Mouse (Mus musculus): Measurements from ENCODE around the gene Arvcf. TPM values are rescaled to one million over a fixed set of nuclear protein-coding genes. Genes with fewer than 3 reads are reported as not detected.
A peak's percentile ranks its signal among the peaks of the same experiment; 100 is the strongest.

Arvcf gene
- polyA plus RNA-seq, 1 experiment from 2014 or later = 70.2 TPM

DNA sequence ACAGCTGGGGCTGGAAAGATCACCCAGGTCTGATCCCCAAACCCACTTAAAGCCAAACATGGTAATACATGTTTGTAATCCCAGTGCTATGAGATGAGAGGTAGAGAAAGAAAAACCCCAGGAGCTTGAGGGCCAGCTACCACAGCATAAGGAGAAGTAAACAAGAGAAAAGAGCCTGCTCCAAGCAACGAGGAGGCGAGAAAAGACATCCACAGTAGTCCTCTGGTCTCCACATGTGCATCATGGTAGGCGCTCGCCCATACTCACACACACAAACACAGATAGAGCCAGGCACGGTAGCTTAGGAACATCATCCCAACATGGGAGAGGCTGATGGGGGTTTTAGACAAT lies 75.9 kb downstream of the Arvcf start:
- DNase-seq (no peak), ATAC-seq (ENCODE audit: low FRiP score, low TSS enrichment) (no peak)
- Histone ChIP-seq H3K4me2 (ENCODE audit: low read length) (no peak overlapping the region), H3K27me3 (ENCODE audit: control insufficient read depth, insufficient read depth, low read length) (no peaks in the 10 kb centered on the region), H3K4me3 (replicated peaks; ENCODE audit: low read depth, low read length) (no peak overlapping the region), H3K4me1 (ENCODE audit: control insufficient read depth, insufficient read depth, low read length) (peaks cover 22% of the 10 kb centered on the region), H3K36me3 (ENCODE audit: control insufficient read depth, insufficient read depth, low read length) (peaks cover 7% of the 10 kb centered on the region), H3K9ac (replicated peaks; ENCODE audit: low read length) (no peak overlapping the region), H3K27ac (replicated peaks; ENCODE audit: low read depth, low read length) (no peak overlapping the region), H3K9me3 (ENCODE audit: control insufficient read depth, low read length) (no peaks in the 10 kb centered on the region)
- 98% methylated on average over 5 of the region's 5 CpGs for WGBS

DNA sequence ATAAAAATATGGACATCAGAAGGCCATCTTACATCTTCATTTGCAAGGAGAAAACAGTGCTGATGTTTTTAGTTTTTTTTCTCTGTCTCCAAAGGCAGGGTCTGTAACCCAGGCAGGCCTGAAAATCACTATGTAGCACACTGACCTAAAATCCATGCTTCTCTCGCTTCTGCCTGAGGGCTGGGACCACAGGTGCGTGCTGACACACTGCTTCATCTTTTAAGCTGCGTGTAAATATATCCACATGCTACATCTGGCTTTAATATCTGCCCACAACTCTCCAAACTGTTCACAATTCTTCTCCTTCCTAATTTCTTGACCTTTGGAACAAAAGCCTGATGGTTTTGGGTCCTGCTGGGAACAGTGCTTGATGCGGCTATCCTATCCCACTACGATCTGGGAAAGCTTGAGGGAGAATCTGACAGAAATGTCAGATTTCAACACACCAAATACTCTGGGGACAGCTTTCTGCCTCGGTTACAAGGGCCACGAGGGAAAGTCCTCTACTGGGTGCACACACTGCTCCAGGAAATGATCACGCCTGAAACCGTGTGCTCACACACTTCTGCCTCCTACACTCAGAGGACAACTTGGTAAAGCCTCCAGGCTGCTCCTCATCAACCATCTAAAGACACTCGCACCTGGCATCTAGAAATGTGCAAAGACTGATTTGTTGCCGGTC lies 76.5 kb downstream of the Arvcf start:
- peaks cover 7% of the 10 kb centered on the region for H3K36me3 ChIP-seq (ENCODE audit: control insufficient read depth, insufficient read depth, low read length)
- peaks cover 22% of the 10 kb centered on the region for H3K4me1 ChIP-seq (ENCODE audit: control insufficient read depth, insufficient read depth, low read length)
- no peaks in the 10 kb centered on the region for H3K27me3 ChIP-seq (ENCODE audit: control insufficient read depth, insufficient read depth, low read length)
- ATAC-seq (ENCODE audit: low FRiP score, low TSS enrichment) (no peak), DNase-seq (no peak)
- H3K9me3 ChIP-seq (ENCODE audit: control insufficient read depth, low read length) = no peaks in the 10 kb centered on the region
- H3K27ac ChIP-seq (replicated peaks; ENCODE audit: low read depth, low read length) = no peak overlapping the region
- peak overlapping the region; percentile 74 for H3K4me2 ChIP-seq (ENCODE audit: low read length)
- H3K4me3 ChIP-seq (replicated peaks; ENCODE audit: low read depth, low read length) = no peak overlapping the region
- 81% methylated on average over 11 of the region's 11 CpGs for whole genome bisulfite sequencing
- H3K9ac ChIP-seq (replicated peaks; ENCODE audit: low read length) = no peak overlapping the region

DNA sequence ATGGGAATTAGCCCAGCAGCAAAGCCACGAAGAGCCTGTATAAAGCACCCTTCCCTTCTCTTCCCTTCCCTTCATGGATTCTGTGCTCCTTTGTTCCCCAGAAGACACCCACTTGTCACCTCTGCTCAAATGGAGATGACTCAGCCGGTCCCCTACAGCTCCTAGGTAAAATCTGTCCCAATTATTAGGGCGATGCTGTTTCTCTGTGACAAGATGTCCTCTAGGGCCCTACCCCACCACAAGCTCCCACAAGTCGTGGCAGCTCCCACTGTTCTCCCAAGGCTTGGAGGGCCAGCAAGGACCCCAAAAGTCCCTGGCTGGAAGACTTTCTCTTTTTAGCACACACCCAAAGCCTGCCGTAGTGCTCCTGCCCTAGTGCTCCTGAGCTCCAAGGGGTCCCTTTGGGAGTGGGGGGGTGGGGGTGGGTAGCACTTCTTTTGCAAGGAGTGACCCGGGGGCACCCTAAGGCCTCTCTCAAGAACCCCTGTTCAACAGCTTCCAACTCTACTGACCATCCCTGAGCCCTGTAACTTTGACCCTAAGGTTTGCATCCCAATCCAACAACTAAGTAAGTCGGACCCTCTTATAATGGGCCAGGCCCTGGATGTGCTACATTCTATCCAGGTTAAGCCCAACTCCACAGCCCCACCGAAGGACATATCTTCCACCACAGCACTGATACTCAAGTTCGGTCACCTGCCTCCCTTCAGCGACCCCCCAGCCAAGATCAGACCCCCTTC lies 77.7 kb downstream of the Arvcf start:
- Histone ChIP-seq H3K4me3 (replicated peaks; ENCODE audit: low read depth, low read length) (peak overlapping the region; percentile 84), H3K9me3 (ENCODE audit: control insufficient read depth, low read length) (no peaks in the 10 kb centered on the region), H3K4me2 (ENCODE audit: low read length) (peak overlapping the region; percentile 74), H3K9ac (replicated peaks; ENCODE audit: low read length) (peak overlapping the region; percentile 89), H3K27ac (replicated peaks; ENCODE audit: low read depth, low read length) (peak overlapping the region; percentile 70; the same call in 1 of the 2 replicates), H3K4me1 (ENCODE audit: control insufficient read depth, insufficient read depth, low read length) (peaks cover 22% of the 10 kb centered on the region), H3K36me3 (ENCODE audit: control insufficient read depth, insufficient read depth, low read length) (peaks cover 7% of the 10 kb centered on the region), H3K27me3 (ENCODE audit: control insufficient read depth, insufficient read depth, low read length) (no peaks in the 10 kb centered on the region)
- WGBS = 26% methylated on average over 10 of the region's 10 CpGs
- DNase-seq (no peak), ATAC-seq (ENCODE audit: low FRiP score, low TSS enrichment) (peak; percentile 55)

DNA sequence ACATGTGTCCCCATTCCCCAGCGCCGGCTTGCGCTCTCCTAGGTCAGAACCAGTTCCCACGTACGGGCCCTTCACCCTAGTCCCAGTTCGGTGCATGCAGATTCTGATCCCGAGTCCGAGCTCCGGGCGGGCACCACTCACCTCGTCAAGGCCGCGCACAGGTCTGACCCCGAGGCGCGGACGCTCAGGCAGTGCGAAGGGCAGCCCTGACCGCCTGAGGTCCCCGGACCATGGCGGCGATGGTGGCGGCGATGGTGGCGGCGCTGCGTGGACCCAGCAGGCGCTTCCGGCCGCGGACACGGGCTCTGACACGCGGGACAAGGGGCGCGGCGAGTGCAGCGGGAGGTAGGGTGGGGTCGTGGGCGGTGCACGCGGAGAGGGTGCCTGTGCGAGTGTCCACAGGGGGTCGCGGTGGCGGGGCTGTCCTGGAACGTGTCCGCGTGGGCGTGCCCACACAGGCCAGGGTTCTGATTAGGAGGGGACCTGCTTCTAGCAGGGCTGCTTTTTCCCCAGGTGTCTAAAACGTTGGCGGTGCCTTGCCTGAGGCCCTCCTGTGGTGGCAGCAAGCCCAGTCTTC lies 78.3 kb downstream of the Arvcf start, which contains the start of gene Txnrd2:
Gene Txnrd2, plus strand, starts transcription at position 170 of the 577 bp plus-strand sequence.
- DNase-seq (peak; percentile 76), ATAC-seq (ENCODE audit: low FRiP score, low TSS enrichment) (peak; percentile 87)
- Histone ChIP-seq H3K4me3 (replicated peaks; ENCODE audit: low read depth, low read length) (peak within 1 kb of the TSS; percentile 84), H3K27ac (replicated peaks; ENCODE audit: low read depth, low read length) (peak within 1 kb of the TSS; percentile 70), H3K9me3 (ENCODE audit: control insufficient read depth, low read length) (no peaks in the 10 kb centered on the region), H3K27me3 (ENCODE audit: control insufficient read depth, insufficient read depth, low read length) (no peaks in the 10 kb centered on the region), H3K4me1 (ENCODE audit: control insufficient read depth, insufficient read depth, low read length) (peaks cover 22% of the 10 kb centered on the region), H3K9ac (replicated peaks; ENCODE audit: low read length) (peak within 1 kb of the TSS; percentile 89), H3K4me2 (ENCODE audit: low read length) (peak within 1 kb of the TSS; percentile 74), H3K36me3 (ENCODE audit: control insufficient read depth, insufficient read depth, low read length) (peaks cover 7% of the 10 kb centered on the region)
- under 1% methylated on average over 51 of the region's 52 CpGs for WGBS

DNA sequence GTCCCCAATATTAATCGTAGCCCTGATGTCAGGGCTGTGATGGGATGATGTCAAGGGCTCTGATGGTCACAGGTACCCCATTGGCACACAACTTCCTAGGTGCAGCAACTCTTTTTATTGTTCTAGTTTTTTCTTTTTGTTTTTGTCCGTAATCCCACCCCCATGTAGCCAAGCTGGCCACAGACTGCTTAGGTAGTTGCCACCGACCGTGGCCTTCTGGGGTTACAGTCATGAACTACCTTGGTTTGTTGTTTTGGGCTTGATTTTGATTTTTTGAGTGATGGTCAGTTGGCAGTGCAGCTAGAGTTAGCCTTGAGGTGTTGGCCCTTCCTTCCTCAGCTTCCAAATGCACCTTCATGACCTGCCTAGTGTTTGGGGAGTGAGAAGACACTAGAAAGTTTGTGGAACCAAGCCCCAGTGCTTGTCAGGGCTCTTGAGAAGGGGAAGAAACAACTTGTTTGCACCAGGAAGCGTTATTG lies 78.9 kb downstream of the Arvcf start, which contains the start of gene Comt:
Gene Comt, minus strand, starts transcription at position 51 of the 479 bp plus-strand sequence.
- peak within 1 kb of the TSS; percentile 70 for H3K27ac ChIP-seq (replicated peaks; ENCODE audit: low read depth, low read length)
- H3K4me1 ChIP-seq (ENCODE audit: control insufficient read depth, insufficient read depth, low read length) = peaks cover 22% of the 10 kb centered on the region
- peak within 1 kb of the TSS; percentile 84 for H3K4me3 ChIP-seq (replicated peaks; ENCODE audit: low read depth, low read length)
- ATAC-seq (ENCODE audit: low FRiP score, low TSS enrichment) = no peak
- H3K9me3 ChIP-seq (ENCODE audit: control insufficient read depth, low read length) = no peaks in the 10 kb centered on the region
- WGBS = 54% methylated on average over 5 of the region's 5 CpGs
- peaks cover 7% of the 10 kb centered on the region for H3K36me3 ChIP-seq (ENCODE audit: control insufficient read depth, insufficient read depth, low read length)
- H3K9ac ChIP-seq (replicated peaks; ENCODE audit: low read length) = peak within 1 kb of the TSS; percentile 89
- no peak for DNase-seq
- H3K4me2 ChIP-seq (ENCODE audit: low read length) = peak within 1 kb of the TSS; percentile 74
- H3K27me3 ChIP-seq (ENCODE audit: control insufficient read depth, insufficient read depth, low read length) = no peaks in the 10 kb centered on the region

DNA sequence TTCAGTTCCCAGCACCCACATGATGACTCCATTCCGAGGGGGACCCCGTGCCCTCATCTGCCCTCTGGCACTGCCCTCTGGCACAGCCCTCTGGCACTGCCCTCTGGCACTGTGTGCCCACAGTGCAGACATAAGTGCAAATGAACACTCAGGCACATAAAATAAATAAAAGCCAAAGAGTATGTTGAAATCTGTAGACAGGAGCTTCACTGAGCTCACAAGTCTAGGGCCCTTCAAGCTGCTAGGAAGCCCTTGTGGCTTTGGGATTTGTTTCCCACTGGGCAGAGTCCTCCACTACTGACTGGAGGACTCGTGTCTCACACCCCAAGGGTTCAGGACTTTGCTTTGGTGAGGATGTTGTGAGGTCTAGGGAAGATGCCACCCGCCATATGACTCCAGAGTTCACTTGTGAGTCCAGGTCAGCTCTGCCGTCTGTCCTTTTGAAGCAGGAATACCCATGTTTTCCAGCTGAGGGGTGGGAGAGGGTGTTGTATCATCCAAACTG lies 80.1 kb downstream of the Arvcf start:
- no peak overlapping the region for H3K4me2 ChIP-seq (ENCODE audit: low read length)
- H3K9ac ChIP-seq (replicated peaks; ENCODE audit: low read length) = no peak overlapping the region
- H3K36me3 ChIP-seq (ENCODE audit: control insufficient read depth, insufficient read depth, low read length) = peaks cover 4% of the 10 kb centered on the region
- ATAC-seq (ENCODE audit: low FRiP score, low TSS enrichment) (no peak), DNase-seq (no peak)
- WGBS = 87% methylated on average over 5 of the region's 5 CpGs
- H3K27me3 ChIP-seq (ENCODE audit: control insufficient read depth, insufficient read depth, low read length) = no peaks in the 10 kb centered on the region
- H3K9me3 ChIP-seq (ENCODE audit: control insufficient read depth, low read length) = no peaks in the 10 kb centered on the region
- H3K27ac ChIP-seq (replicated peaks; ENCODE audit: low read depth, low read length) = no peak overlapping the region
- peaks cover 22% of the 10 kb centered on the region for H3K4me1 ChIP-seq (ENCODE audit: control insufficient read depth, insufficient read depth, low read length)
- H3K4me3 ChIP-seq (replicated peaks; ENCODE audit: low read depth, low read length) = no peak overlapping the region

DNA sequence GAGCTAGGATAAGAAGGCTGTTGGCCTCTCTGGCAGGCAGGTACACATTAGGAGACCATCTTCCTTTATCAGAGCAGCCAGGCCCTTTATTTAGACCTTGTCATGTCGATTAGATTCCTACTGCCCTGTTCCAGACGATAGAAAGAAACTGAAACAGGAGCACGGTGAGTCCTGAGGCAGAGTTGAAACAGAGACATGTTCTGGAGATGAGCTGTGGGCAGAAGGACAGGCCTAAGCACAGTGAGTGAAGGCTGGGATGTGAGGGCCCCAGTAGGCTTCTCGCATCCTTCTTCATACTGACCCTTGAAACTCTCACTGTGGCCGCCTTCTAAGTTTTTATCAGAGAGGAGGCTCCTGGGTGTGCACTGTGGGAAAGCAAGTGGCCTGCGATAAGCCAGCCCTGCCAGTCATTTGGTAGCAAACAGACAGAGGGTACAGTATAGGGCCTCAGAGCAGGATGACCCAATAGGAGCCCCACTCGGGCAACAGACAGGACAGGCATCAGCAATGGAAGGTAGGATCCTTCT lies 80.6 kb downstream of the Arvcf start:
- Histone ChIP-seq H3K4me3 (replicated peaks; ENCODE audit: low read depth, low read length) (no peak overlapping the region), H3K9me3 (ENCODE audit: control insufficient read depth, low read length) (no peaks in the 10 kb centered on the region), H3K4me2 (ENCODE audit: low read length) (no peak overlapping the region), H3K36me3 (ENCODE audit: control insufficient read depth, insufficient read depth, low read length) (no peaks in the 10 kb centered on the region), H3K27me3 (ENCODE audit: control insufficient read depth, insufficient read depth, low read length) (no peaks in the 10 kb centered on the region), H3K4me1 (ENCODE audit: control insufficient read depth, insufficient read depth, low read length) (peaks cover 22% of the 10 kb centered on the region), H3K27ac (replicated peaks; ENCODE audit: low read depth, low read length) (no peak overlapping the region), H3K9ac (replicated peaks; ENCODE audit: low read length) (no peak overlapping the region)
- 88% methylated on average over 7 of the region's 7 CpGs for WGBS
- no peak for DNase-seq
- no peak for ATAC-seq (ENCODE audit: low FRiP score, low TSS enrichment)

DNA sequence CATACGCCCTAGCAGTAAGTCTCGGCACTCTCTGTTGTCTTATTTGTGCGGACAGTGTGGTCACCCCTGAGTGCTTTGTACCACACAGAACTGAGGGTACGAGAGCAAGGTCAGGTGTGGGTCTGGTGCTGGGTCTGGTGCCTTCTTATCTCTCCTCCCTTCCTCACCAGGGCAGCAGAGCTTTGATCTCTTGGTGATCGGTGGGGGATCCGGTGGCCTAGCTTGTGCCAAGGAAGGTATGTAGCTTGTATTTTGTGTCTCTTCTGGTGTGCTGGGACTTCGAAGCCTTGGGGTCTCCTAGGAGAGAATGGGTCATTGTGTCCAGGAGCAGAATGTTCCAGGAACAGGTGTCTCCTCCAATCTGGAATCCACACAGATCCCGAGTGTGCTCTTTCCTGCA lies 81.7 kb downstream of the Arvcf start:
- H3K4me3 ChIP-seq (replicated peaks; ENCODE audit: low read depth, low read length) = no peak overlapping the region
- no peak overlapping the region for H3K27ac ChIP-seq (replicated peaks; ENCODE audit: low read depth, low read length)
- no peaks in the 10 kb centered on the region for H3K27me3 ChIP-seq (ENCODE audit: control insufficient read depth, insufficient read depth, low read length)
- no peaks in the 10 kb centered on the region for H3K36me3 ChIP-seq (ENCODE audit: control insufficient read depth, insufficient read depth, low read length)
- H3K4me2 ChIP-seq (ENCODE audit: low read length) = no peak overlapping the region
- ATAC-seq (ENCODE audit: low FRiP score, low TSS enrichment) = no peak
- no peaks in the 10 kb centered on the region for H3K9me3 ChIP-seq (ENCODE audit: control insufficient read depth, low read length)
- H3K4me1 ChIP-seq (ENCODE audit: control insufficient read depth, insufficient read depth, low read length) = peaks cover 17% of the 10 kb centered on the region
- DNase-seq = no peak
- H3K9ac ChIP-seq (replicated peaks; ENCODE audit: low read length) = no peak overlapping the region
- 94% methylated on average over 8 of the region's 8 CpGs for WGBS

Data from midbrain, embryonic 14.5 days (tissue).